Mouse (Mus musculus) E14TG2a.4 (cell line): Measurements from ENCODE around the gene Bag5.
"Not testable (repeated sequence)": the region's sequence is repeated elsewhere in the genome, so short reads cannot be mapped to it uniquely, and the experiment has no call there.

ENCODE experiments used
- H3K27me3 ChIP-seq: 2 replicates; pipeline ENCODE4 v1.6.1; 2014; ENCODE audit warnings: low read length, control low read depth; ENCODE audit not compliant: insufficient read depth
- H3K36me3 ChIP-seq: 2 replicates; pipeline ENCODE4 v1.6.1; 2014; ENCODE audit warnings: low read length, control low read depth; ENCODE audit not compliant: insufficient read depth
- H3K4me1 ChIP-seq: replicated peaks from 2 replicates; pipeline ENCODE4 v1.6.1; 2014; ENCODE audit warnings: low read depth, low read length, control low read depth
- H3K4me3 ChIP-seq: replicated peaks from 2 replicates; pipeline ENCODE4 v1.5.1; 2014; ENCODE audit warnings: mild to moderate bottlenecking, low read length
- H3K9me3 ChIP-seq: 2 replicates; pipeline ENCODE4 v1.6.1; 2014; ENCODE audit warnings: low read length, control low read depth
- CTCF ChIP-seq: conservative IDR thresholded peaks from 2 replicates; pipeline ENCODE4 v1.5.1; 2014; ENCODE audit warnings: low read length
- NANOG ChIP-seq: IDR thresholded peaks from 2 replicates; pipeline ENCODE4 v1.6.1; 2014; ENCODE audit warnings: borderline replicate concordance, low read length, mixed read lengths
- POU5F1 ChIP-seq: IDR thresholded peaks from 2 replicates; pipeline ENCODE4 v1.6.1; 2014; ENCODE audit warnings: low read length, borderline replicate concordance

Bag5 gene

DNA sequence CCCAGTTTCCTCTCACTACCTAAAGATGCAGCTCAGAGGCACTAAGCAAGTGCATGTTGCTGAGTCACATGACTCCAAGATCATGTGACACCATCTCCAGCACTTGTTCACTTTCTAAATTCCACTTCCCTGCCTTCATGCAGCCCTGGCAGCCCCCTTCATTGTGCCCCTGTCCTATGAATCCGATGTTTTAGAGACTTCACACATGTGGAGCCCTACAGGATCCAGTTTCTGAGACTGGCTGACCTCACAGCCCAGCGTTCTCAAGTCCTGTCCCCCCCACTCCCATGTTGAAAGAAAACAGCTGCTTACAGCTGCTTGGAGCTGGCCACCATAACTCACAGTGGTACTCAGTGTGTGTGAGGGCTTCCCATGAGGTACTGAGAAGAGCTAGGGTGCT is 30.4 kb upstream of the Bag5 start:
- H3K9me3 ChIP-seq: no peaks in the 10 kb centered on the region
- H3K4me1 ChIP-seq: peaks cover 47% of the 10 kb centered on the region
- no peaks in the 10 kb centered on the region for H3K36me3 ChIP-seq

DNA sequence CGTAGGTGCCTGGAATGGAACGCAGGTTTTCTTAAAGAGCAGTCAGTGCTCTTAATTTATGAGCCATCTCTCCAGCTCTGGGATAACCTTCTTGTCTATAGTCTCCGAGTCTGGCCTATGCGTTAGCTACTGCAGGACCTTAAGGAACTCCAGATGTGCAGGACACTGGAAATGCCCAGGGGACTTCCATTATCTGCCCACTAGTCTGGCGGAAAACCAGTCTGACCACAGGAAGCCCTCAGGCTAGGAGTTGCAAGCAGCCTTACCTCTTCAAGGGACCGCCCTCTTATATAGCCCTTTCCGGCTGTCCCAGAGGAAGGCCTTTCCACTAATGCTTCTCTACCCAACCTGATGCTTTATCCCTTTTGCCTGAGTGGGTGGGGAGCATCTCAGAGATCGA is 28.3 kb upstream of the Bag5 start:
- H3K9me3 ChIP-seq: no peaks in the 10 kb centered on the region
- H3K4me3 ChIP-seq: no peak overlapping the region
- no peaks in the 10 kb centered on the region for H3K27me3 ChIP-seq
- peaks cover 42% of the 10 kb centered on the region for H3K4me1 ChIP-seq
- H3K36me3 ChIP-seq: no peaks in the 10 kb centered on the region
- TF ChIP-seq NANOG (no peak), CTCF (no peak), POU5F1 (no peak)

More for the DNA sequence above, 30.4 kb upstream of the Bag5 start:
- TF ChIP-seq CTCF: no peak
- no peaks in the 10 kb centered on the region for H3K27me3 ChIP-seq
- no peak overlapping the region for H3K4me3 ChIP-seq

DNA sequence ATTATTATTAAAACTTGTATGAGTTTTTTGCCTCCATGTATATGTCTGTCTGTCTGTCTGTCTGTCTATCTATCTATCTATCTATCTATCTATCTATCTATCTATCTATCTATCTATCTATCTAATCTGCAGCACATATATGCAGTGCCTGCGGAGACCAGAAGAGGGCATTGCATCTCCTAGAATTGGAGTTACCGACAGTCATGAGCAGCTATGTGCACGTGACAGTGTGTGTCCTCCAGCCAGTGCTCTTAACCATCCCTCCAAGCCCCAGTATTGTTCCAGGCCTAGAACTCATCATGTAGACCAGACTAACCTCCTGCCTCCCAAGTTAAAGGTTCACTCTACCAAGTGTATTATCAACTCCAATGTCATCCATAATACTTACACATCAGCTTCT is 25.7 kb upstream of the Bag5 start:
- Histone ChIP-seq H3K4me3 (no peak overlapping the region), H3K4me1 (peaks cover 22% of the 10 kb centered on the region), H3K27me3 (no peaks in the 10 kb centered on the region), H3K36me3 (peaks cover 6% of the 10 kb centered on the region; the same call in 1 of the 2 replicates), H3K9me3 (no peaks in the 10 kb centered on the region)
- TF ChIP-seq NANOG (no peak), CTCF (peak; percentile 38)

DNA sequence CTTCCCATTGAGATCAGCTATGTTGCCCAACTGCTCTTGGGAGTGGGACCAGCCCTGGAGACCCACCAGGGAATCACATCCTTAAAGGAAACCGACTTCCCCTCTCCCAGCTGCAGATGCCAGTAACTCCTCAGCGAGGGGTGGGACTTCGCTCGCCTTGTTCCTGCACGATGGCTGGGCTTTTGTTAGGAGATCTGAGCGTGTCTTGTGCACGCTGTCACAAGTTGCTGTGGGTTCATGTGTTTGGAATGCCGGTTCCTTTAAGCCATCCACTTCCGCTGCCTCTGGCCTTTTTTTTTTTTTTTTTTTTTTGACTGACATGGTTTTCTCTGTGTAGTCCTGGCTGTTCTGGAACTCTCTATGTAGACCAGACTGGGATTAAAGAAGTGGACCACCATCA is 24.3 kb upstream of the Bag5 start:
- Histone ChIP-seq H3K4me3 (no peak overlapping the region), H3K4me1 (peaks cover 28% of the 10 kb centered on the region), H3K36me3 (peaks cover 6% of the 10 kb centered on the region; the same call in 1 of the 2 replicates), H3K9me3 (no peaks in the 10 kb centered on the region), H3K27me3 (no peaks in the 10 kb centered on the region)
- TF ChIP-seq POU5F1 (no peak), CTCF (no peak), NANOG (no peak)

DNA sequence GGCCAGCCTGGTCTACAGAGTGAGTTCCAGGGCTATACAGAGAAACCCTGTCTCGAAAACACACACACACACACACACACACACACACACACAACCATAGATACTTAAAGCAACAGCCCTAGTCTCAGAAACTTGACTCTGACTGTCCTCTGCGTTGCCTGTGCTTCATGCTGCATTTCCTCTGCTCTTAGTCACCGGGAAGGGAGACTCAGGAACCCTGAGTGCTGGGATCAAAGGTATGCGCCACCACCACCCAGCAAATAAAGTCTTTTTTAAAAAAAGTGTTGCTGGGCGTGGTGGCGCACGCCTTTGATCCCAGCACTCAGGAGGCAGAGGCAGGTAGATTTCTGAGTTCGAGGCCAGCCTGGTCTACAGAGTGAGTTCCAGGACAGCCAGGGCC is 23.6 kb upstream of the Bag5 start:
- peaks cover 35% of the 10 kb centered on the region for H3K4me1 ChIP-seq
- not testable (repeated sequence) for H3K4me3 ChIP-seq, H3K36me3 ChIP-seq, H3K27me3 ChIP-seq, H3K9me3 ChIP-seq

DNA sequence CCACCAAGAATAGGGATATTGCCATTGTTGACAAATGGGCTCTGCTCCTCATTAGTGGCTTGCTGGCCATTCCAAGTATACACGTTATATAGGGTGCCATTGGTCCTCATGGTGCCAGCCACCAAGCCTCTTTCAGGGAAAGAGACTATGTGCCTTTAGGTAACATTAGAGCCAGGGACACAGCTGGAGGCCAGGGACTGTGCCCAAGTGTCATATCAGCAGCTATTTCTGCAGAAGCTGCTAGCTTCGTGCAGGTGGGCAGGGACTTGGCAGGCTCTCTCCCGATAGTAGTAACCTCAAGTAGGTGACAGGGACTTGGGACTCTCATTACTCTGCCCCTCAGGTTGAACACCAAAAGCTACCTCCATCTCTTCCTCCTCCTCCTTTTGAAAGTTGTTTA is 21.9 kb upstream of the Bag5 start:
- no peak overlapping the region for H3K4me3 ChIP-seq
- TF ChIP-seq NANOG: no peak
- TF ChIP-seq CTCF: no peak
- no peak for TF ChIP-seq POU5F1
- peaks cover 33% of the 10 kb centered on the region for H3K4me1 ChIP-seq
- no peaks in the 10 kb centered on the region for H3K9me3 ChIP-seq
- H3K36me3 ChIP-seq: peaks cover 21% of the 10 kb centered on the region
- no peaks in the 10 kb centered on the region for H3K27me3 ChIP-seq

DNA sequence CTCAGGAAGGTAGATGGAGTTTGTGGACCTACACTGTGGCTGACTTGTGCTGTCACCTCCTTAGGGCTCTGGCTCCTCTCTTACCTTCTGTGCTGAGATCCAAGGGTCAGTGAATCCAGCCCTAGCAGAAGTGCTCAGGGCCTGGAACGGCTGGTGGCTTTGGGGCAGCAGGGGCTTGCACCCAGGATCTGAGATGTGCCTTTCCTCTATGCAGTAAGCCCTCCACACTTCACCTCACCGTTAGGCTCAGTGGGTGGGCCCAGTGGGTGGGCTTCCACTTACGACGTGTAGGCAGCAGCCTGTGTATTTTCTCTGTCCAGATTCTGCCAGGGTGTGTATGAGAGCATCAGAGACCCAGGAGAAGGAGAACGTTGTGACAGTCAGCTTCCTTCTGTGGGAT is 19.9 kb upstream of the Bag5 start:
- Histone ChIP-seq H3K4me1 (peaks cover 39% of the 10 kb centered on the region), H3K9me3 (no peaks in the 10 kb centered on the region), H3K36me3 (peaks cover 37% of the 10 kb centered on the region), H3K4me3 (no peak overlapping the region), H3K27me3 (no peaks in the 10 kb centered on the region)
- TF ChIP-seq CTCF (no peak), NANOG (no peak), POU5F1 (no peak)

DNA sequence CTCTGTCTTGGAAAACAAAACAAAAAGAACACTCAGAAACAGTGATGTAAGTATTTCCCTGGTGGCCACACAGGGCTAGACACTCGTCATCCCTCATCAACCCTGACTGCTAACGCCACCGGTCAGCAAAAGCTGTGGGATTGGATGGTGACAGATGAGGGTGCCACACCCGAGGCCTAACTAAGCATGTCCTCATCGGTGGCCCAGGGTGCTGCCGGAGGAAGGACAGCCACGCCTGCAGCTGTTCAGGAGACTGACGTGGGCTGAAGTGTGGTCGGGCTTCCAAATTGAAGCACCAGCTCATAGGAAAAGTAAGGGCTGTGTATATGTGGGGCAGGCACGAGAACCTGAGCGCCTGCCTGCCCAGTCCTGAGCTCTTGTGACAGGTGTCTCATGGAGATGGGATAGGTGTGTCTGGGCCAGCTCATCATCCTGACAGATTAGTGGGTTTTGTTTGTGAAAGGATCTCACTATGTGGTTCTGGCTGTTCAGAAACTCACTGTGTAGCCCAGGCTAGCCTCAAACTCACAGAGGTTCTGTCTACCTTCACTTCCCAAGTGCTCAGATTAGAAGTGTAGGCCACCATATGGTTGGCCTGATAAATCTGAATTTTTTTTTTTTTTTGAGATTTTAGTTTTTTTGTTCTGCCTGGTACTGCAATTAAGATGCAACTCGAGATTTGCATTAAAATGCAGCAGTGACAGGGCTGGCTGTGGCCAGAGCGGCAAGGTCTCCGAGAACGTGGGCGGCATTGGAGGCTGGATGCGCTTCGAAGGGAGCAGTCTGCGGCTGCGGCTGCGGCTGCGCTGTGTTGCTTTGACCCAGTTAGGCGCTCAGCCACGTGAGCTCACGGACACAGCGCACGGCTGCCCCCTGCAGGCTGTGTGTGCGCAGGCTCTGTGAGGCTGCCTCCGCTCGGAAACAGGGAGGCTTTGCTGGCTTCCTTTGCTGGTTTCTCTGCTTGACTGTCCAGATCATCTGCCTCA is 19.1 kb upstream of the Bag5 start:
- peaks cover 45% of the 10 kb centered on the region for H3K36me3 ChIP-seq
- no peaks in the 10 kb centered on the region for H3K9me3 ChIP-seq
- no peak overlapping the region for H3K4me3 ChIP-seq
- no peak for TF ChIP-seq NANOG
- peak; percentile 60 for TF ChIP-seq CTCF
- no peak for TF ChIP-seq POU5F1
- peaks cover 43% of the 10 kb centered on the region for H3K4me1 ChIP-seq
- no peaks in the 10 kb centered on the region for H3K27me3 ChIP-seq

DNA sequence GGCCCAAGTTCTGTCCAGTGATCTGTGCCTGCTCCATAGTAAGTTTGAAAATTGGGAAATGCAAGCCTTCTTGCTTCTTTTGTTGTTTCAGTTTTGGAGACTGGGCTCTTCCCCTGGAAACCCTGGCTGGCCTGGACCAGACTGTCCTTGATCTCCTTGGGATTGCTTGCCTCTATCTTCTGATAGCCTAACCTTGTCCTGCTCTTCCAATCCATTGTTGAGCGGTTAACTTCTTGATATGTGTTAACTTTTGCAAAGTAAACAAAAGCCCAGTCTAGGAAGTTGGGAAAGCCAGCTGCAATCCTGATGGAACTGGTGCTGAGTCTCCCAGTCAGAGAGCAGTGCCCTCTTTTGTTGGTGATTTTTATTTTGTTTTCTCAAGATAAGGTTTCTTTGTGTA is 14.9 kb upstream of the Bag5 start:
- H3K9me3 ChIP-seq: no peaks in the 10 kb centered on the region
- H3K36me3 ChIP-seq: peaks cover 69% of the 10 kb centered on the region
- H3K4me3 ChIP-seq: no peak overlapping the region
- TF ChIP-seq NANOG: peak; percentile 66; the same call in 1 of the 2 replicates
- no peak for TF ChIP-seq CTCF
- no peaks in the 10 kb centered on the region for H3K27me3 ChIP-seq
- H3K4me1 ChIP-seq: peaks cover 68% of the 10 kb centered on the region
